Mouse (Mus musculus) gonadal fat pad, adult 2 months (tissue): ENCODE measurements around the gene 1110008P14Rik. TPM values are rescaled to one million over a fixed set of nuclear protein-coding genes. Genes with fewer than 3 reads are reported as not detected.

Source experiments
- DNase-seq: peaks from one replicate; pipeline ENCODE4 v3.0.0-alpha.2; 2012; ENCODE audit warnings: low read depth
- polyA plus RNA-seq: library from polyadenylated mRNA; depleted of rRNA; stranded (reverse); fragments of >200 nt; gene quantifications from 2 replicates; pipeline ENCODE4 v1.2.3, GENCODE M21; 2012

The 1110008P14Rik gene
- polyA plus RNA-seq, 1 experiment, result 500 TPM

DNA sequence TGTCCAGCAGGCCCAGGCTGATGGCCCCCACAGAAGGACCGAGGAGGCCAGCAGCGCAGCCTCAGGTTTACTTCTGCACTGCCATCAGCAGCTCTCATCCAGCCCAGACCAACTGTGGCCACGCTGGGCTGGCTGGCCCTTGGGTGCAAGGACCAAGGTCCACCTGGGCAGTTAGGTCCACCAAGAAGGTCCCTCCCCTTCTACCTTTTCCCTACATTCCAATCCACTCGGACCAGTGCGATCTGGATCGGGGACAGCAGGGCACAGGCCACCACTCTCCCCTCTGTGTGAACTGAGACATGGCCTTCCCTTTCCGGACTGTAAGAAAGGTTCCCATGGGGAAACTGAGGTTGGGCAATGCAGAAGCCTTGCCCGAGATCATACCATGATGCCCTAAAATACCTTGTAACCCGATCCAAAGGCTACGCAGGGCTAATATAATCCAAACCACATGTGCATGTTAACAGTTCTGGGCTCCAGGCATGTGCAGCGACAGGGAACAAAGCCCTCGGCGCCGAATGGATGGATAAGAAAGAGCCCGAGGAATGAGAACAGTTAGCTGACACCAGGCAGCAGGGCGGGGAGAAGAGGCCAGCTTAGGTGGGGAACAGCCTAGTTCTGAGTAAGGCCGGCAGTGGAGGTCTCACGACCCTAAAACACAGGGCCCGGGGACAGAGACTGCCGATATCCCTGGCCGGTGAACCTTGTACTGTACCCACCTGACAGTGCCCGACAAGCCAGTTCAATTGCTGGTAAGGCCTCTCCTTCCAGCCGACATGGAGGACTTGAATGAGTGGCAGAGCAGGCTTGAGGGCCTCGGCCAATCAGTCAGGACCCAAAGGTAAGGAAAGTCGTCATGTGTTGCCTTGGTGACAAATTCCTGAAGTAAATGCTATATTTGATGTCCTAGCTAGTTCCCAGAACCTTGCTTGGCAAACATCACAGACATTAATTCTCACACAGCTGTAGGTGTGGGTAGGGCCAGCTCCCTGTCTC, 27.0 kb upstream of the 1110008P14Rik start:
- no peak for DNase-seq

GRCm38 (mm10) chr2:32407144-32407824, 25.5 kb upstream of the 1110008P14Rik start:
- DNase-seq, result no peak

- no peak for DNase-seq
Measured at GRCm38 (mm10) chr2:32404663-32405062, 22.9 kb upstream of the 1110008P14Rik start.

DNA sequence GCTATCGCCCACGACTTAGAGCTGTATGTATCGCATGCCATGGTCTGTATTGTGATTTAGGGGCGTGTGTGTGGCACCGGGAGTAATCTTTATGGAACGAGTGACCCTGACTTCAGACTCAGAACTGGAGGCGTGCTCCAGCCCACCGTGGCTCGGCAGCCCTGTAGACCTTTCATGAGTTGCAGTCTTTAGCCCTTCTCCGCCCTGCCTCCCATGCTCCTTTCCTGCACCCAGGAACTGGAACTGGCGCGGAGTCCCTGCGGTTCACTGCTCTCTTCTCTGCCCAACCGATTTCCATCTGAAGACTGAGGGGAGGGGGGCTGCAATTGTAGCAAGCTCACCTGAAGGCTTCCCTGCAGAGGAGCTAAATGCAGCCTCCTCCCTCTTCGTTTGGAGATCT, 15.0 kb upstream of the 1110008P14Rik start:
- DNase-seq, result no peak

DNA sequence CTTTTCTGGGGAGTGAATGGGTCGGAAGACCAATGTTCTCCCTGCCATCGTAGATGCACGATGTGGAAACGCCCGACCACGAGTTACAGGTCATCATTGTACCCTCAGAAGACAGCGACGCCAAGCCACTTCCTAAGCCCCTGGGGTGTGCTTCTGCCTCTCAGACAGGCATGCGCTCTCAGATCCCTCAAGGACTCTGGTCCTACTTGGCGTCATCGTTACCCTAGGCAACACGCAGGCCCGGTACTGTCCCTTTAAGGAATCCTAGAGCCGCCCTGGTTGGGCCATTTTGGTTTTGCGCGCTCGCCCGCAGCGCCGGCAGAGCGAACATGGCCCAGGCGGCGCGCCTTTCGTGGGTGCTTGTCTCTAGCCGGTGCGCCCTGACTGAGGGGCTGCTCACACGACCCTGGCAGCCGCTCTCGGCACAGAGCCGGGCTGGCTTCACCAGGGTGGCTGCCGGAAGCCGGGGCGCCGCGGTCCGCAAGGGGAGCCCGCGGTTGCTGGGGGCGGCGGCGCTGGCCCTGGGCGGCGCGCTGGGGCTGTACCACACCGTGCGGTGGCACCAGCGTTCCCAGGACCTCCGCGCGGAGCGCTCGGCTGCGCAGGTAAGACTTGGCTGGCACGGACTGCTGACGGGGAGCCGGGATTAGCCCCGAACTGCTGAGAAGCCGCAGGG, 14.3 kb upstream of the 1110008P14Rik start:
- no peak for DNase-seq

DNA sequence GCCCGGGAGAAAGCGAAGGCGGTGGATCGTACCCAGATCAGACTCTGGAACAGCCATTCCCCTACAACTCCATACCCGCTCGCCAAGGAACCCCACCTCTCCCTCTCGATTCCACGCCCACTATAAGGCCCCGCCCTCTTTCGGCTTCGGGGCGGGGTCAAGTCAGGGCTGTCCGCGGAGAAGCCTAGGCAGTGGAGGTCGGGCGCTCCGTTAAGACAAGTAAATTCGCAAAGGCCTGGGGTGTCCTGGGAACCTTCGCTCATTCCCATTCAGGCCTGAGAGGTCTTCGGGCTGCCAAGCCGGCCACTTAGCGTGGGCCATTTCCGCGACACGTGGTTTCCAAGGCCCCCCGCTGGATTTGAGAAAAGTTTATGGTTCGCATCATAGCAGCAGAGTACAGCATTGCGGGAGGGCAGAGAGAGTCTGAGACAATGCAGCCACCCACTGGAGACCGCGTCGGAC, 13.8 kb upstream of the 1110008P14Rik start, which contains the start of gene Ptges2:
Gene Ptges2 (plus strand): TSS at position 413 of the 462 bp plus-strand sequence.
- DNase-seq, result no peak

- DNase-seq, result no peak
Measured at GRCm38 (mm10) chr2:32394973-32395372, 13.2 kb upstream of the 1110008P14Rik start.

GRCm38 (mm10) chr2:32392063-32392462, 10.3 kb upstream of the 1110008P14Rik start:
- DNase-seq, result no peak

DNA sequence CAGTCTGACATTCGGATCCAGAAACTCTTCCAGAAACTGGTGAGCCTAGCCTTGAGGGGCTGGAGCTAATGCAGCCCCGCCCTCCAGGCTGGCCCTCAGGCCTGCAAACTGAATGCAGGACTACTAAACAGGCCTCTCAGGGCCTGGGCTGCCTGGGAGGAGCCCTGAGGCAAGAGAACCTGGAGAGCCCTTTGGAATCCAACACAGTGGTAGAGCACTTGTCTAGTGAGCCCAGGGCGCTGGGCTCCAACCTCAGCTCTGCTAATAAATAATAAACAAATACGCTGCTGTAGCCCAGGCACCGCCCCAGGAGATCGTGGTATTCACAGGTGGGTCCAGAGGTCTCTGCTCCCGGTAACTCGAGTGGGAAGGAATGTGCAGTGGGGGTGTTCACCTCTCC, 9.1 kb upstream of the 1110008P14Rik start:
- no peak for DNase-seq

DNA sequence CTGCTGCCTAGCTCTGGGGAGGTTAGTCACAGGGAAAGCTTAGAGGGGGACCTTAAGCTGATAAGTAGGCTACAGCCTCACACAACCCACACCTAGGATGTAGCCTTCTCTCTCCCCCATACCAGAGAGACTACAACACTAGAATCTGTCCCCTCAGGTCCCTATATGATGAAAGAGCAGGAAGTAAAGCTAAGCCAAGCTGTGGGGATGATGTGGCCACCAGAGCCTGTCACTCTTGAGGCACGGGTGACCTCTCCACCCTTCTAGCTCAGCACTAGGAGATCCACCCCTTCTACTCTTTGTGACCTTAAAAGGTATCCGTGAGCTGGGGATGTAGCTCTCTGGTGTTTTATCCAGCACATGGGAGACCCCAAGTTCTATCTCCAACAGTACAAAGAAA, 7.4 kb upstream of the 1110008P14Rik start:
- DNase-seq, result no peak

DNA sequence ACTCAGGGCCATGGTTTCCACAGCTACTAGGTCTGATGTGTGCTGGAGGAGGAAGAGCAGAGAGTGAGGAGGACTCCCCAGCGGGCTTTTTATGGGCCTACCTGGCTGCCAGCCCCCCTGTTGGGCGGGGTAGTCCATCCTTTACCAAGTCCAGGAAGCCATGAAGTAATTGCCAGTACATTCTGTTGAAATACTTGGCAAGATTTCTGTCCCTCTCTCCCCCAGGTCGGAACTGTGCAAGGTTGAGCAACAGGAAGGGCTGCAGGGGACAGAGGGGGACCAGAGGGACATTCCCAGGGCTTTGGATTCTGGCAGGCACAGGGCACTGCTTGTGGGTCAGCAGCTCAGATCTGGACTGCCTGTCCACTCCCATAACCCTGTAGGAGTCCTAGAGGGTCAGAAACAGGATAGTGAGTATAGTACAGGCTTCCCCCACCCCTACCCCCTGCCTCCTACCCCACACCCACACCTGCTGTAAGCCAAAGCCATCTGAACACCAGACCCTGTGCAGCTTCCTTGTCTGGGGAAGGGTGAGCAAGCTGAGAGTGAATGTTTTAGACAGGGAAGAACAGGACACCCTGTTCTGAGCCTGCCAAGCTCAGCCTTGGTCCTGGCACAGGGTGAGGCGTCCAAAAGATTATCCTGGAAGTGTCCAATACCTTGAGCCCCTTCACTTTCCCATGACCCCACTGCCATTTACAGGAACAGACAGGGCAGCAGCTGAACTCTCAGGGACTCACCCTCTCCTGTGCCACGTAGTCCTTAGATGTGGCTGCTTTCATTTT, 6.2 kb upstream of the 1110008P14Rik start, which contains the start of gene Lcn2:
Gene Lcn2 (minus strand): TSS at position 547 of the 785 bp plus-strand sequence.
- DNase-seq, result no peak

GRCm38 (mm10) chr2:32382689-32383088, 951 bp upstream of the 1110008P14Rik start:
- DNase-seq, result no peak

DNA sequence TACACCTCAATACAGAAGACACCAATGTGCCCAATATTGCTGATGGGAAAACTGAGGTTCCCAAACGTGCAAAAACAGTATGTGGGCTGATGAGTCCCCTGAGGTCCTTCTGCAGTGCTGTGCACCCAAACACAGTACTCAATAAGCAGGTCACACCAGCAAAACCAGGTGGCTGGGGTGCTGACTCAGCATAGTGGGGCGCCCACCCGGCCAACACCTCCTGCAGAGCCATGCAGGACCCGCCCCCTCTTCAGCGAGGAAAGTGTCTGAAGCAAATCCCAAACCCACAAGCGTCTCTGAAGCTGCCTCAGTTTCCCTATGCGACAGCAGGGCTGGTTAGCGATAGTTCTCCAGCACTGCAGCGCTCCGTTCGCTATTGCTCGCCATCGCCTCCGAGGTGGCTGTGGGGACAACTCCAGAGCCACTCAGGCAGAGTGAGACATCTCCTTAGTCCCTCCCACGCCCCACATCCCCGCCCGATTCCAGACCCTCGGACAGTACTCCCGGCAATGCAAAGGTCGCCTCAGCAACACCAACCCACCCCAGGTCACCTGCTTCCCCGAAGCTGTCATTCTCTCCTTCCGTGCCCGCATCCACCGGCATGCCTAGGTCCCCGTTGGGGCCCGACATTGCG, 480 bp downstream of the 1110008P14Rik start:
- no peak for DNase-seq

- DNase-seq, result no peak
Measured at GRCm38 (mm10) chr2:32380001-32380500, 1.7 kb downstream of the 1110008P14Rik start.

- no peak for DNase-seq
Measured at GRCm38 (mm10) chr2:32376963-32377362, 4.8 kb downstream of the 1110008P14Rik start.

DNA sequence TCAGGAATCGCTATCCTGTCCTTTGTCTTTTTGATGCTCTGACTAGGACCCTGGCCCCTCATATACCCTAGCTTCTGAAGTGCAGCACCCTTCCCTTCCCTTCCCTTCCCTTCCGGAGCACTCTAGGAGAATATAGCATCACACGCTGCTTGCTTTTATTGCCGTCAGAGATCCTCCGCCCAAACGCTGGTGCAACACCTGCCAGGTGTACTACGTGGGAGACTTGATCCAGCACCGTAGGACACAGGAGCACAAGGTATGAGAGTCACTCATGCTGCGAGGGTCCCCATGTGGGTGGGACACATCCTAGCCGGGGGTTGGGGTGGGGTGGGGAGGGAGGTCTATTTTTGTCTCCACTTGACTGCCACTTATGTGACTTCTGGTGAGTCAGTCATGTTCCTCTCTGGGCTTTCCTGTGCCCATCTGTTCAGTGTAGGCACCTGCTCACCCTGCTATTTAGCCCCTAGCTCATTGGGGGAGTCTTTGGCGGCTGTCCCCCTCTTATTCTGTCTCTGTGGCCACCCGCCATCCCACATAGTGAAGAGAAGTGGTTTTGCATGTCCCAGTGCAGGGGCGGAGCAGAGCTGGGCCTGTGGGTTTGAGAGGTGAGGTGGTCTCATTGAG, 6.3 kb downstream of the 1110008P14Rik start:
- DNase-seq, result no peak

DNA sequence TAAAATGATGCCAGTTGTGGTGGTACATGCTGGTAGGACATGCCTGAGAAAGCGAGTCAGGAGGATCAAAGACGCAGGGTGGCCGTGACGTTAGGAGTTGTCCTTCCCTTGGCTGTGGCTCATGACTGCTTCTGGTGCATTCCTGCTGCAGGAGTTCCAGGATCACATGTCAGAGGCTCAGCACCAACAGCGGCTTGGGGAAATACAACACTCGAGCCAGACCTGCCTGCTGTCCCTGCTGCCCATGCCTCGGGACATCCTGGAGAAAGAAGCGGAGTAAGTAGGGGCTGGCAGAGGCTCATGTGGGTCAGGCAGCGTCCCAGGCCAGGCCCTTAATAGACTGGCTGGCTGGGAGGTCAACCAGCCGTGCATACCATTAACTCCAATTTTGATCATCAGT, 7.5 kb downstream of the 1110008P14Rik start:
- no peak for DNase-seq

DNA sequence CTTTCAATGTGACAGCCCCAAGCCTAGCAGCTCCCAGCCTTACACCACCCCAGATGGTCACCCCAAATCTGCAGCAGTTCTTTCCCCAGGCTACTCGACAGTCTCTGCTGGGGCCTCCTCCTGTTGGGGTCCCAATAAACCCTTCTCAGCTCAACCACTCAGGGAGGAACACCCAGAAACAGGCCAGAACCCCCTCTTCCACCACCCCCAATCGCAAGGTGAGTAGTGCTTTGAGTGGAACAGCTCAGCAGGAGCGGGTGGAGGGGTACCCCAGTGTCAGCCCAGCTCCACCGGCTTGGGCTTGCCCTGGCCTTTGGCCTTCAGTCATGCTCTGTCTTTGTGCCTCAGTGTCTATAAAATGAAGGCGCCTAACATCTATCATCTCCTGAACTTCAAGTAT, 14.4 kb downstream of the 1110008P14Rik start:
- no peak for DNase-seq

- no peak for DNase-seq
Measured at GRCm38 (mm10) chr2:32364121-32364520, 17.6 kb downstream of the 1110008P14Rik start.
